Mouse (Mus musculus): ENCODE results near the gene Gpr137.
A peak's percentile ranks its signal among the peaks of the same experiment; 100 is the strongest.

Gene Gpr137

GRCm38 (mm10) chr19:6940396-6941351 lies 1.6 kb downstream of the Gpr137 start:
- DNase-seq: no peak

- DNase-seq: no peak
These were observed 2.9 kb downstream of the Gpr137 start for GRCm38 (mm10) chr19:6939106-6940002.

DNA sequence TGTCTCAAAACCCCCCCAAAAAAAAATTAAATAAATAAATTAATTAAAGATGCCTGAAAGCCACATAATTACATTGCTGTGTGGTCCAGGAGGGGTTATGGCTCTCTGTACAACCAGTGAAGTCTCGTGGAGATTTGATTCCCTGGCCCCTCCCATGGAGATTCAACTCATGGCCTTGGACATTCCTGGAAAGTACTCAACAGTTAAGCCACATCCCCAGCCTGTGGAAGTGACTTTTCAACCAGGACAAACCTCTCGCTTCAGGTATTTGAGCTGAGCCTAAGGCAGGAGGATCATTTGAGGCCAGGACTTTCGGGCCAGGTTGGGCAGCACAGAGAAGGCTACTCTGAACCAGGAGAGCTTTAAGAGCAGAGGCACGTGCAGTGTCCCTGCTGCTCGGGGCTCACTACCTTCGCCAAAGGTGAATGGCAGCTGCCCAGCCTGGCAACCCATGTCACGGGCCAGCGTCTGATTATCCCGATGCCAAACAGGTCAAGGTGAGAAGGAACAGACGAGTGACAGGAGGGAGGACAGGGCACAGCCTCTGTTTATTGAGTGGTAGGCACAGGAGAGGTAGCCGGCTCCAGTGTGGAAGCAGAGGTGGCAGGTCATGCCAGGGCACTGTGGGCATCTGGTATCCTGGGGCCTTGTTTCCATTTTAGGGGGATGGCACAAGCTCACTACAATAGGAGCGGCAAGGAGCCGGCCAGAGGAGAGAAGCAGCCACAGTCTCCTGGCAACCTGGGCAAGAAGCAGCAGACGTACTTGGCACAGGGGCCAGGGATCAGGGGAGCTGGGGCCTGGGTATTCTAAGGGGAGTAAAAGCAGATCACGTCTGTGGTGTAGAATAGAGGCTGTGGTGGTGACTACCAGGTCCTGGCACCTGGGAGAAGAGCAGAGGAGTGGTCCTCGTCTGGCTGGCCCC lies 4.5 kb downstream of the Gpr137 start:
- DNase-seq: no peak

- DNase-seq: no peak
These were observed 6.0 kb downstream of the Gpr137 start for GRCm38 (mm10) chr19:6936299-6936698.

DNA sequence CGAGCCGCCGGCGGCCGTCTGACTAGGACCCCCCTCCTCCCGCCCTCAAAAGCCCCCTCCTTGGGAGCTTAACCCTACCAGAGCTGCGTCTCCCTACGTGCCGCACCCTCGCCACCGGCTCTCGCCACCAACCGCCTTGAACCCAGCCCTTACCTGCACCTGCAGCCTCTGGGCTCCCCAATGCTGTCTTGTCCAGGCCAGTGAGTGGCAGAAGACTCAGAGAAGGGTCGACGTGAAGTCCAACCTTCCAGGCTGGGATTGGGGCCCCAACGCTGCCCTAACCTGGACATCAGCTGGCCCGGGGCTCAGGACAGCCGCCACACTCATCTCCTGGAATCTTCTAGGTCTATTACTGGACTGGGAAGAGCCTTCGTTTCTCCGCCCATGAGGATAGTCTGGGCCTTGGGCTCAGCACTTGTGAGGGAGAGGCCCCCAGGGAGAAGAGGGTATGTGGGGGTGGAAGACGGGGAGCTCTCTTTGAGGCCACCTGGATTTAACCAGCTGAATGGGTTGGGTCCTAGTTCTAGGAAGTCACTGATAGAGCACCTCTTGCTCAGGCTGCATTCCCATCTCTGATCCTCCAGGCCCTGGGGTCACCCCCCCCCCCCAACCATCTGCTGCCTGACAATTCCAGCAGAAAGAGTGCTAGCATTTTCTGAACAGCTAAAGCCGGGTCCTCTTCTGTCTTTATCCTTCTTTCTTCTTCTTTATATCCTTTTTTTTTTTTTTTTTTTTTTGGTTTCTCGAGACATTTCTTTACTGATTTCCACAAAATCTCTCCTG lies 7.9 kb downstream of the Gpr137 start, which contains the start of gene Kcnk4:
Kcnk4 (minus strand) TSS at position 321 of the 783 bp plus-strand sequence.
- no peak for DNase-seq

DNA sequence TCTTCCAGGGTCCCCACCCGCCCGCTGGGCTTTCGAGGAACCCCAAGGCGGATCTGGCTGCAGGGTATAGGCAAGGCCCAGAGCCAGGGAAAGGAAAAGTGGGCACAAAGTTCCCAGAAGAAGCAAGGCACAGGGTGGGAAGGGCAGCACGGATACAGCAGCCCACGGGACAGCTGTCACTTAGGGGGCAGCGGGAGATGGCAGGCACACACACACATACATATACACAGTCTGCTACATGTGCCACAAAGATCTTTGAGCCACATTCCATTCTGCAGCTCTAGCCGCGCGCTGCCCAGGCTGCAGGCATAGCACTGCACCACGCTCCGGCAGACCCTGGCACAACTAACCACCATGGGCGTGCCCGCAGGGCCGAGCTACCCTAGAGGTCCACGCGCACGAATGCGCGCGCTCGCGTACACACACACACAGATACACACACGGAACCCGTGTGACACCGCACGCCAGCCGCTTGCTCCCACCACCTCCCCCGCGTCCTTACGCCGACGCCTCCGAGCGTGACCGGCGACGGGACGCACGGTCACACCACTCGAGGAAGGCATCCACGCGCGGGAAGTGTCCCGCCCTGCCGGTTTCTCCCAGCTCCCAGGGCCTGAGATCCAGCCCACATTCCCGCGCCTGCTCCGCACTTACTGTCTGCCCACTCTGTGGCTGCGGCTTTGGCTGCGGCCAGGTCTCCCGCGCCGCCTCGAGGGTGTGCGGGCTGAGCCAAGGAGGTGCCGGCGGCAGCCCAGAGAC lies 8.7 kb downstream of the Gpr137 start:
- no peak for DNase-seq

- DNase-seq: no peak
These were observed 9.2 kb downstream of the Gpr137 start for GRCm38 (mm10) chr19:6933102-6933435.

DNA sequence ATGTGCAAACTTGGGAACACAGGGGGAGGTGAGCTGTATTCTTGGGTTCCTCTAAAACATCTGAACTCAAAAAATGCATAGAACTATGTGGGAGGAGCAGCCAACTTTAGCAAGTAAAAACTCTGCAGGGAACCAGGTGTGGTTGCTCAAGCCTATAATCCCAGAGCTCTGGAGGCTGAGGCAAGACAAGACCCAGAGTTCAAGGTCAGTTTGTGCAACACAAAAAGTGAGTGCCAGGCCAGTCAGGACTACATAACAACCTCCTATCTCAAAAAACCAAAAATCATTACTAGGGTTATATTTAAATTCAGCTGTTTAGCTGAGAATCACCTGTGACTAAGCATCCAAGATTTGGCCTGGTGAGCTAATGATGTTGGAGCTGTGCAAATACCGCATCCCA lies 10.3 kb downstream of the Gpr137 start:
- DNase-seq: no peak

DNA sequence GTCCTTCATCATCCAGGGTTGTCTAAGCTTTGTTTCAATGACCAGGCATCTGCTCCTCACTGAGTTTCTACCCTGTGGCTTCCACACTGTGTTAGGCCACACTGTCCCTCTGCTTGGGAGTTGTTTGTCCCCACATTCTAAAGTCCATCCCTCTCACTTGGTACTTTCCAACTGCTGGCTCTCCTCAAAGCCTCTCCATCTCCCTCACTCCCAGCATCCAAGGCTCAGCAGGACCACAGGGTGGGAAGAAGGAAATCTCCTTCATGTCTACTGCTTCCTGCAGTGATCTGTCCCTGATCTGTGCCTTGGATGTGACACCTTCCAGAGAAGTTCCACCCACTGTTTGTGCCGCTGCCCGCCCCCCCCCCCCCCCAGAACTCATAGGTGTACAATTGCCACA lies 11.3 kb downstream of the Gpr137 start:
- no peak for DNase-seq

GRCm38 (mm10) chr19:6928080-6928479 lies 14.2 kb downstream of the Gpr137 start:
- DNase-seq: no peak

GRCm38 (mm10) chr19:6926559-6927255 lies 15.6 kb downstream of the Gpr137 start:
- no peak for DNase-seq

GRCm38 (mm10) chr19:6925611-6926329 lies 16.5 kb downstream of the Gpr137 start:
- no peak for DNase-seq

DNA sequence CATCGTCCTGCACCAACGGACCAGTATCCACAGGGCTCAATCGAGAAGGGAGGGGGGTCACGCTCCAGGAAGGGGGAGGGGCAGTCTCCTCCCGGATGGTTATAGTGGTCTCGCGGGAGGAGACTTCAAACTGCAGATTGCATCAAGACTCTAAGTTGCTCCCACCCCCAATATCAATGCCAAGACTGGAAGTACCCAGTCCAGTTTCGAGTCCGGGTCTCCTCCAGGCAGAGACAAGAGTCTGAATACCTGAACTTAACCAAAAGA lies 17.0 kb downstream of the Gpr137 start, which contains the start of gene Catsperz:
Catsperz (minus strand) TSS at position 74 of the 267 bp plus-strand sequence.
- DNase-seq: peak; percentile 58

GRCm38 (mm10) chr19:6924461-6925306 lies 17.6 kb downstream of the Gpr137 start:
- peak; percentile 91 for DNase-seq

GRCm38 (mm10) chr19:6922901-6923735 lies 19.2 kb downstream of the Gpr137 start:
- DNase-seq: no peak

DNA sequence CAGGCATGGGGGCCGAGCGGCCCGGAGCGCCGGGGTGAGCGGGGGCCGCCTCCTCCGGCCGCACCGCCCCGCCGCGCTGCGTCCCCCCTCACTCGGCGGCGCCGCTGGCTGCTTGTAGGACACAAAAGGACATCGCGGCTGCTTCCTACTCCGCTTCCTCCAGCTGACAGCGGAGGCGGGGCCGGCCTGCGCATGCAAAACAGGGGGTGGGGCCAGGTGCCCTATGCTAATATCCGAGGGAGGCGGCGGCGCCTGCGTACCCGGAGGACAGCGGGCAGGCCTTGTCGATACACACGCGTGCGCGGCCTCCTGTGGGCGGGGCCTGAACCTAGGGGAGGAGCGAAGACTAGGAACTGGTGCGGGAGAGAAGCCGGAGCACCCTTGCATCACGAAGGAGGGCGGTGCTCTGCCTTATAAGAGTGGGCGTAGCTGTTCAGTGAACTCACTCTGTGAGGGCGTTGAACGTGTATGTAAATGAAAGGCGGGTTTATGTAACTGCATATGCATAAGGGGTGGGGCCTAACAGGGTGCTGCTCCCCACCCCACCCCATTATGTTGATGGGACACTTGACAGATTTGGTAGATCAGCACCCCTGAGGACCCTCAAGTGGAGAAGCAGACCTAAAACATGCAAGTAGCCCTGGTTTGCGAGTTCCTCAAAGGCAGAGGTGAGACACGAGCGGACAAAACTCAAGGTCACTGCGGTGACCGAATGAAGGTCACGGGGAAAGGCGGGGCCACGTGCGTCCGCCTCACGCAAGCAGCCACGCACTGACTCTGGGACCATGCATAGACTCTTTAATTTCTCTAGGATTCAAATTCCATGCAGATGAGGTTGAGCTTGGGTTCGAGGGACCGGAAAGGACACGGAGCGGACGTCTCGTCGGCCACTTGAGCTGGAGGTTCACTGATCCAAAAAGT lies 20.4 kb downstream of the Gpr137 start, which contains the start of gene Esrra:
Esrra (minus strand) TSS at position 167 of the 921 bp plus-strand sequence.
- DNase-seq: peak; percentile 100
